Comparison of ENCODE assay signal across 32 mouse cellular contexts in genomic region chr1:176065281-176065680, GRCm38 (mm10).
"Had no signal": no experiment of that assay in that cellular context is flagged by ENCODE, and none has a peak within 500 bp of the region (broad histone marks: within the 10 kb centered on the region; RNA-seq: fewer than 3 reads in every experiment).

No protein-coding gene starts in this region.

- H3K4me3 ChIP-seq: heart, adult 2 months; heart, embryonic 10.5 days; heart, embryonic 12.5 days; heart, embryonic 13.5 days; heart, embryonic 15.5 days; hindbrain, embryonic 10.5 days; hindbrain, embryonic 12.5 days; hindbrain, embryonic 13.5 days; hindbrain, embryonic 15.5 days; intestine, embryonic 15.5 days; layer of hippocampus, adult 2 months; left cerebral cortex, adult 2 months had no signal

- H3K27me3 ChIP-seq: heart, embryonic 12.5 days; heart, embryonic 13.5 days; heart, embryonic 15.5 days; hindbrain, embryonic 12.5 days; hindbrain, embryonic 13.5 days; hindbrain, embryonic 15.5 days; intestine, embryonic 15.5 days had no signal

- H3K4me2 ChIP-seq: heart, embryonic 11.5 days; heart, embryonic 12.5 days; heart, embryonic 13.5 days; heart, embryonic 15.5 days; hindbrain, embryonic 12.5 days; hindbrain, embryonic 13.5 days; hindbrain, embryonic 14.5 days; hindbrain, embryonic 15.5 days; intestine, embryonic 15.5 days had no signal

- H3K27ac ChIP-seq: heart, adult 2 months; heart, embryonic 10.5 days; heart, embryonic 13.5 days; heart, embryonic 15.5 days; hindbrain, embryonic 10.5 days; hindbrain, embryonic 12.5 days; hindbrain, embryonic 13.5 days; hindbrain, embryonic 14.5 days; hindbrain, embryonic 15.5 days; hindbrain, postnatal 0 days; intestine, embryonic 15.5 days; layer of hippocampus, adult 2 months; left cerebral cortex, adult 2 months had no signal

- H3K9ac ChIP-seq: heart, embryonic 12.5 days; heart, embryonic 13.5 days; heart, embryonic 15.5 days; hindbrain, embryonic 12.5 days; hindbrain, embryonic 13.5 days; hindbrain, embryonic 14.5 days; hindbrain, embryonic 15.5 days; intestine, embryonic 15.5 days had no signal

- ATAC-seq: hindbrain, embryonic 16.5 days; hindbrain, postnatal 0 days; inflammation-experienced regulatory T-cells, adult 6 months; intestine, embryonic 15.5 days; intestine, embryonic 16.5 days; intestine, postnatal 0 days had no signal

- H3K9me3 ChIP-seq: heart, embryonic 10.5 days; heart, embryonic 12.5 days; heart, embryonic 13.5 days; heart, embryonic 15.5 days; hindbrain, embryonic 10.5 days; hindbrain, embryonic 12.5 days; hindbrain, embryonic 13.5 days; hindbrain, embryonic 15.5 days; intestine, embryonic 15.5 days had no signal

- H3K36me3 ChIP-seq: heart, embryonic 10.5 days; heart, embryonic 12.5 days; heart, embryonic 13.5 days; heart, embryonic 15.5 days; hindbrain, embryonic 10.5 days; hindbrain, embryonic 12.5 days; intestine, embryonic 15.5 days had no signal

- H3K4me1 ChIP-seq: heart, embryonic 10.5 days; heart, embryonic 12.5 days; heart, embryonic 13.5 days; heart, embryonic 15.5 days; hindbrain, embryonic 10.5 days; hindbrain, embryonic 12.5 days; hindbrain, embryonic 13.5 days; hindbrain, embryonic 15.5 days; intestine, embryonic 15.5 days had no signal

- DNase-seq: heart, adult 18-20 months; heart, adult 2 months; heart, postnatal 10 days; heart, postnatal 14 days; heart, postnatal 36 days; heart, postnatal 4 days; kidney, adult 18-20 months; kidney, adult 8-10 months; kidney, adult 9 months; kidney, postnatal 10 days; kidney, postnatal 14 days; kidney, postnatal 36 days; layer of hippocampus, adult 9-11 months; layer of hippocampus, postnatal 36 days had no signal
